Mouse (Mus musculus) thymus, adult 2 months (tissue): ENCODE data around the gene Nptn.

Source experiments
- CTCF ChIP-seq: fragments of 200-500 bp; IDR thresholded peaks from 2 replicates; pipeline ENCODE4 v1.5.1; 2012; ENCODE audit warnings: mild to moderate bottlenecking, control low read depth, low read length, moderate library complexity, borderline replicate concordance; ENCODE audit not compliant: control insufficient read depth, poor library complexity, insufficient read depth; ENCODE audit errors: extremely low read depth
- POLR2A ChIP-seq: fragments of 200-500 bp; IDR thresholded peaks from 2 replicates; pipeline ENCODE4 v1.6.1; 2012; ENCODE audit warnings: mild to moderate bottlenecking, low read length, control low read depth, moderate library complexity; ENCODE audit not compliant: control insufficient read depth, poor library complexity, insufficient read depth; ENCODE audit errors: extremely low read depth

- no peak for TF ChIP-seq CTCF
- no peak for TF ChIP-seq POLR2A
Measured at GRCm38 (mm10) chr9:58656396-58656795, 74.4 kb downstream of the Nptn start.
